Mouse (Mus musculus): ENCODE results near the gene Arhgef3. TPM values are rescaled to one million over a fixed set of nuclear protein-coding genes. Genes with fewer than 3 reads are reported as not detected.

Arhgef3 gene
- total and polyA plus RNA-seq, 2 experiments from 2014 or later, result 16.8 to 19.8 TPM

- H3K9me3 ChIP-seq (ENCODE audit: low read length), result no peaks in the 10 kb centered on the region
- no peak overlapping the region for H3K4me2 ChIP-seq (ENCODE audit: low read depth, low read length)
- TF ChIP-seq CTCF (IDR thresholded peaks at IDR 0.05; ENCODE audit: low read depth), result no peak
- no peak overlapping the region for H3K9ac ChIP-seq (replicated peaks; ENCODE audit: low read length)
- no peak overlapping the region for H3K4me3 ChIP-seq (ENCODE audit: low read length)
- DNase-seq (ENCODE audit: low spot score) (no peak), ATAC-seq (no peak)
- no peak overlapping the region for H3K27ac ChIP-seq
- WGBS, result 44% methylated on average over 8 of the region's 8 CpGs
- no peaks in the 10 kb centered on the region for H3K36me3 ChIP-seq (ENCODE audit: insufficient read depth, low read length)
- H3K4me1 ChIP-seq (ENCODE audit: insufficient read depth, low read length), result no peaks in the 10 kb centered on the region
- H3K27me3 ChIP-seq (ENCODE audit: insufficient read depth, low read length), result no peaks in the 10 kb centered on the region
Observed at GRCm38 (mm10) chr14:27123543-27123942, 8.8 kb downstream of the Arhgef3 start.

- H3K4me3 ChIP-seq (ENCODE audit: low read length), result no peak overlapping the region
- no peak for TF ChIP-seq CTCF (IDR thresholded peaks at IDR 0.05; ENCODE audit: low read depth)
- no peak overlapping the region for H3K9ac ChIP-seq (replicated peaks; ENCODE audit: low read length)
- H3K9me3 ChIP-seq (ENCODE audit: low read length), result no peaks in the 10 kb centered on the region
- H3K36me3 ChIP-seq (ENCODE audit: insufficient read depth, low read length), result no peaks in the 10 kb centered on the region
- ATAC-seq (no peak), DNase-seq (ENCODE audit: low spot score) (no peak)
- no peaks in the 10 kb centered on the region for H3K27me3 ChIP-seq (ENCODE audit: insufficient read depth, low read length)
- no peak overlapping the region for H3K27ac ChIP-seq
- no peak overlapping the region for H3K4me2 ChIP-seq (ENCODE audit: low read depth, low read length)
- WGBS, result 82% methylated on average over 3 of the region's 3 CpGs
- H3K4me1 ChIP-seq (ENCODE audit: insufficient read depth, low read length), result no peaks in the 10 kb centered on the region
Observed at GRCm38 (mm10) chr14:27130031-27130430, 15.3 kb downstream of the Arhgef3 start.

GRCm38 (mm10) chr14:27130676-27131075 lies 16.0 kb downstream of the Arhgef3 start:
- H3K27me3 ChIP-seq (ENCODE audit: insufficient read depth, low read length), result no peaks in the 10 kb centered on the region
- H3K9ac ChIP-seq (replicated peaks; ENCODE audit: low read length), result no peak overlapping the region
- H3K4me1 ChIP-seq (ENCODE audit: insufficient read depth, low read length), result no peaks in the 10 kb centered on the region
- 79% methylated on average over 1 of the region's 1 CpGs for WGBS
- H3K27ac ChIP-seq, result no peak overlapping the region
- ATAC-seq, result no peak
- DNase-seq (ENCODE audit: low spot score), result no peak
- H3K4me3 ChIP-seq (ENCODE audit: low read length), result no peak overlapping the region
- no peaks in the 10 kb centered on the region for H3K36me3 ChIP-seq (ENCODE audit: insufficient read depth, low read length)
- TF ChIP-seq CTCF (IDR thresholded peaks at IDR 0.05; ENCODE audit: low read depth), result no peak
- no peaks in the 10 kb centered on the region for H3K9me3 ChIP-seq (ENCODE audit: low read length)
- no peak overlapping the region for H3K4me2 ChIP-seq (ENCODE audit: low read depth, low read length)

- H3K36me3 ChIP-seq (ENCODE audit: insufficient read depth, low read length), result no peaks in the 10 kb centered on the region
- no peak overlapping the region for H3K27ac ChIP-seq
- H3K9me3 ChIP-seq (ENCODE audit: low read length), result no peaks in the 10 kb centered on the region
- H3K4me1 ChIP-seq (ENCODE audit: insufficient read depth, low read length), result no peaks in the 10 kb centered on the region
- WGBS, result 82% methylated on average over 1 of the region's 1 CpGs
- H3K27me3 ChIP-seq (ENCODE audit: insufficient read depth, low read length), result no peaks in the 10 kb centered on the region
- DNase-seq (ENCODE audit: low spot score) (no peak), ATAC-seq (no peak)
- no peak overlapping the region for H3K9ac ChIP-seq (replicated peaks; ENCODE audit: low read length)
- no peak overlapping the region for H3K4me2 ChIP-seq (ENCODE audit: low read depth, low read length)
- H3K4me3 ChIP-seq (ENCODE audit: low read length), result no peak overlapping the region
- no peak for TF ChIP-seq CTCF (IDR thresholded peaks at IDR 0.05; ENCODE audit: low read depth)
Observed at GRCm38 (mm10) chr14:27131521-27131920, 16.8 kb downstream of the Arhgef3 start.

GRCm38 (mm10) chr14:27138891-27139290 lies 24.2 kb downstream of the Arhgef3 start:
- H3K36me3 ChIP-seq (ENCODE audit: insufficient read depth, low read length), result no peaks in the 10 kb centered on the region
- H3K27me3 ChIP-seq (ENCODE audit: insufficient read depth, low read length), result no peaks in the 10 kb centered on the region
- H3K4me1 ChIP-seq (ENCODE audit: insufficient read depth, low read length), result no peaks in the 10 kb centered on the region
- no peak overlapping the region for H3K4me3 ChIP-seq (ENCODE audit: low read length)
- H3K4me2 ChIP-seq (ENCODE audit: low read depth, low read length), result no peak overlapping the region
- ATAC-seq, result 0 out of 2 replicates have a peak, but pooled peaks have one; percentile 38
- no peaks in the 10 kb centered on the region for H3K9me3 ChIP-seq (ENCODE audit: low read length)
- DNase-seq (ENCODE audit: low spot score), result no peak
- no peak overlapping the region for H3K9ac ChIP-seq (replicated peaks; ENCODE audit: low read length)
- no peak for TF ChIP-seq CTCF (IDR thresholded peaks at IDR 0.05; ENCODE audit: low read depth)
- WGBS, result 76% methylated on average over 9 of the region's 9 CpGs
- no peak overlapping the region for H3K27ac ChIP-seq

GRCm38 (mm10) chr14:27139968-27140367 lies 25.3 kb downstream of the Arhgef3 start:
- Histone ChIP-seq H3K36me3 (ENCODE audit: insufficient read depth, low read length) (no peaks in the 10 kb centered on the region), H3K27me3 (ENCODE audit: insufficient read depth, low read length) (no peaks in the 10 kb centered on the region), H3K4me1 (ENCODE audit: insufficient read depth, low read length) (no peaks in the 10 kb centered on the region), H3K9ac (replicated peaks; ENCODE audit: low read length) (no peak overlapping the region), H3K4me2 (ENCODE audit: low read depth, low read length) (no peak overlapping the region), H3K27ac (no peak overlapping the region), H3K4me3 (ENCODE audit: low read length) (no peak overlapping the region), H3K9me3 (ENCODE audit: low read length) (no peaks in the 10 kb centered on the region)
- WGBS, result 91% methylated on average over 3 of the region's 3 CpGs
- TF ChIP-seq CTCF (IDR thresholded peaks at IDR 0.05; ENCODE audit: low read depth), result no peak
- DNase-seq (ENCODE audit: low spot score) (no peak), ATAC-seq (no peak)

- H3K4me2 ChIP-seq (ENCODE audit: low read depth, low read length), result no peak overlapping the region
- TF ChIP-seq CTCF (IDR thresholded peaks at IDR 0.05; ENCODE audit: low read depth), result no peak
- DNase-seq (ENCODE audit: low spot score), result no peak
- H3K27ac ChIP-seq, result no peak overlapping the region
- no peak overlapping the region for H3K4me3 ChIP-seq (ENCODE audit: low read length)
- no peaks in the 10 kb centered on the region for H3K27me3 ChIP-seq (ENCODE audit: insufficient read depth, low read length)
- ATAC-seq, result no peak
- no peaks in the 10 kb centered on the region for H3K36me3 ChIP-seq (ENCODE audit: insufficient read depth, low read length)
- no peaks in the 10 kb centered on the region for H3K9me3 ChIP-seq (ENCODE audit: low read length)
- no peaks in the 10 kb centered on the region for H3K4me1 ChIP-seq (ENCODE audit: insufficient read depth, low read length)
- 29% methylated on average over 3 of the region's 3 CpGs for WGBS
- H3K9ac ChIP-seq (replicated peaks; ENCODE audit: low read length), result no peak overlapping the region
Observed at GRCm38 (mm10) chr14:27141486-27141885, 26.8 kb downstream of the Arhgef3 start.

Data from hindbrain, postnatal 0 days (tissue).